Mouse (Mus musculus) testis, adult 2 months (tissue): ENCODE measurements around the gene Musk. TPM values are rescaled to one million over a fixed set of nuclear protein-coding genes. Genes with fewer than 3 reads are reported as not detected.
A peak's percentile ranks its signal among the peaks of the same experiment; 100 is the strongest.

ENCODE experiments used
- H3K27ac ChIP-seq: fragments of 200-500 bp; 2 replicates; pipeline ENCODE4 v1.5.1; 2012; ENCODE audit warnings: low read depth, low read length; ENCODE audit not compliant: control insufficient read depth, insufficient read depth
- H3K27me3 ChIP-seq: fragments of 200-500 bp; 2 replicates; pipeline ENCODE4 v1.6.1; 2012; ENCODE audit warnings: mild to moderate bottlenecking, low read length, moderate library complexity; ENCODE audit not compliant: control insufficient read depth, insufficient read depth
- H3K36me3 ChIP-seq: fragments of 200-500 bp; 2 replicates; pipeline ENCODE4 v1.6.1; 2012; ENCODE audit warnings: mild to moderate bottlenecking, low read length; ENCODE audit not compliant: control insufficient read depth, insufficient read depth
- H3K4me1 ChIP-seq: fragments of 200-500 bp; 2 replicates; pipeline ENCODE4 v1.6.1; 2012; ENCODE audit warnings: low read length; ENCODE audit not compliant: control insufficient read depth, insufficient read depth
- H3K4me3 ChIP-seq: fragments of 200-500 bp; 2 replicates; pipeline ENCODE4 v1.5.1; 2012; ENCODE audit warnings: low read depth, mild to moderate bottlenecking, low read length, moderate library complexity, mixed read lengths; ENCODE audit not compliant: control insufficient read depth
- CTCF ChIP-seq: fragments of 200-500 bp; IDR thresholded peaks from 2 replicates; pipeline ENCODE4 v1.5.1; 2012; ENCODE audit warnings: low read depth, mild to moderate bottlenecking, inconsistent platforms, low read length, moderate library complexity; ENCODE audit not compliant: control insufficient read depth, insufficient read depth, insufficient replicate concordance
- POLR2A ChIP-seq: fragments of 200-500 bp; IDR thresholded peaks from 2 replicates; pipeline ENCODE4 v1.6.1; 2012; ENCODE audit warnings: low read depth, mild to moderate bottlenecking, inconsistent platforms, low read length, moderate library complexity; ENCODE audit not compliant: control insufficient read depth
- polyA plus RNA-seq: library from polyadenylated mRNA; depleted of rRNA; stranded (reverse); fragments of >200 nt; gene quantifications from 2 replicates; pipeline ENCODE4 v1.2.3, GENCODE M21; 2012

Musk gene
- polyA plus RNA-seq, 1 experiment = 0.28 TPM

GRCm38 (mm10) chr4:58269961-58270360, 15.8 kb upstream of the Musk start:
- Histone ChIP-seq H3K27ac (no peak overlapping the region), H3K4me3 (no peak overlapping the region), H3K27me3 (no peaks in the 10 kb centered on the region), H3K4me1 (no peaks in the 10 kb centered on the region), H3K36me3 (no peaks in the 10 kb centered on the region)
- no peak for TF ChIP-seq POLR2A
- TF ChIP-seq CTCF = no peak

DNA sequence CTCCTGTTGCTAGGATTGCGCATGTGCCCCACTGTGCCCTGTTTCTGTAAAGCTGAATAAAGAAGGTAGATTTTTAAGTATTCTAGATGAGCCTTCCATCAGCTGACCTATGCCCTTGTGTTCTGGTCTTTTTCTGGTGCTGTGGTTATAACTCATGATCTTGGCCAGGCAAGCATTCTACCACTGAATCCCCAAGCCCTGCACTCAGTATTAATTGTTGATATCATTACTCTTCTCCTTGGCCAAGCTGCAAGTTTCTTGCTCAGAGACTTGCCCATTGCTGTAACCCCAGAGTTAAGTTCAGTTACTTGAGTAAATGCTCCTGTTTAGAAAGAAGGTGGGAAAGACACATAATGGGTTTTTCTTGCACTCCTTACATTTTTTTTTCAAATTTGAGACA, 14.8 kb upstream of the Musk start:
- no peak for TF ChIP-seq CTCF
- TF ChIP-seq POLR2A = no peak
- Histone ChIP-seq H3K4me1 (no peaks in the 10 kb centered on the region), H3K27ac (no peak overlapping the region), H3K36me3 (no peaks in the 10 kb centered on the region), H3K27me3 (no peaks in the 10 kb centered on the region), H3K4me3 (no peak overlapping the region)

GRCm38 (mm10) chr4:58271504-58272162, 14.1 kb upstream of the Musk start:
- H3K36me3 ChIP-seq = no peaks in the 10 kb centered on the region
- H3K4me1 ChIP-seq = no peaks in the 10 kb centered on the region
- TF ChIP-seq POLR2A (no peak), CTCF (no peak)
- no peaks in the 10 kb centered on the region for H3K27me3 ChIP-seq
- no peak overlapping the region for H3K27ac ChIP-seq
- no peak overlapping the region for H3K4me3 ChIP-seq

DNA sequence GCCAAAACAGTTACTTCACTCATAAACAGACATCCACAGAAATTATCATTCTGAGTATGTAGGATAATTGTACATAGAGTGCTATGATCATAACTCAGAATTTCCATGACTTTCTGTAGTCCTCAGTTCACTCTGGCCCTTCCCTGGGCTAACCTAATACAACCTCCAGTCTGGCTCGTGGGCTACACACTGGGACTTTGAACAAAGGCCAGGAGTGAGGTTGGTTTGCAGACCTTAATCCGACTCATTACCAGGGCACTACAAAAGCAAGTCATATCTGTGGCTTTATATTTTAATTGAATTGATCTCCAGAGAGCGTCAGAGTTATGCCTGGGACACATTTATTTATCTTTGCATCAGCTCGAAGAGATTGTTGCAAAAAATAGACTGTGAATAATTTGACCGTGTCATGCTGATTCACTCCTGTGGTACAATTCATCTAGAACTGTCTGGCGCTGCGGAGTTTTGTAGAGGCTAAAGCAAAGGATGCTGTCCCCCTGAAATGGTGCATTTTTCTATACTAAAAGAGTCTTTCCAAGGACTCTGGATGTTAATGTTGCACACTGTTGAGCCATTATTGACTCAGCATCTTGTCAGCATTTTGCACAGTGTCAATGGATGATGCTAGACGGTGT, 10.4 kb upstream of the Musk start:
- H3K36me3 ChIP-seq = no peaks in the 10 kb centered on the region
- H3K27me3 ChIP-seq = no peaks in the 10 kb centered on the region
- H3K4me3 ChIP-seq = no peak overlapping the region
- H3K4me1 ChIP-seq = no peaks in the 10 kb centered on the region
- H3K27ac ChIP-seq = no peak overlapping the region
- no peak for TF ChIP-seq CTCF
- TF ChIP-seq POLR2A = no peak

DNA sequence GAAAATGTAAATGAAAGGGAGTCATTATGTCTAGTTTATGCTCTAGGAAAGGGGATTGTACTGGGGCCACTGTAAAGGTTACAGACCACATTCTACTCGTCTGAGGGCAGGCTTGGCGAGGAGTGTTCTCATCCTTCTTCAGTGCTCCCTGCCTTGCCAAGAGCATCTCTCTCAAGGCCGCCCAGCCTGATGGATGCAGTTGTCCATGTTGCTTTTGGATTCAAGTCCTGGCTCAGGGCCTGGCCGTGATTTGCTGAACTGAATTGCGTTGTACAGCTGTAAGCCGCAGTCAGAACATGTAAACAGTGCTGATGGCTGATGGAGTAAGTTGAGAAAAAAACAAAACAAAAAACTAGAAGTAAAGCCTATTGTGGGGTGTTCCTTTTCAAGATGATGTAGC, 7.4 kb upstream of the Musk start:
- Histone ChIP-seq H3K27ac (no peak overlapping the region), H3K4me1 (no peaks in the 10 kb centered on the region), H3K27me3 (no peaks in the 10 kb centered on the region), H3K36me3 (no peaks in the 10 kb centered on the region), H3K4me3 (no peak overlapping the region)
- TF ChIP-seq POLR2A = no peak
- TF ChIP-seq CTCF = no peak

- no peaks in the 10 kb centered on the region for H3K4me1 ChIP-seq
- TF ChIP-seq CTCF (no peak), POLR2A (no peak)
- H3K27ac ChIP-seq = no peak overlapping the region
- no peaks in the 10 kb centered on the region for H3K36me3 ChIP-seq
- no peaks in the 10 kb centered on the region for H3K27me3 ChIP-seq
- H3K4me3 ChIP-seq = no peak overlapping the region
Measured at GRCm38 (mm10) chr4:58280121-58280520, 5.6 kb upstream of the Musk start.

DNA sequence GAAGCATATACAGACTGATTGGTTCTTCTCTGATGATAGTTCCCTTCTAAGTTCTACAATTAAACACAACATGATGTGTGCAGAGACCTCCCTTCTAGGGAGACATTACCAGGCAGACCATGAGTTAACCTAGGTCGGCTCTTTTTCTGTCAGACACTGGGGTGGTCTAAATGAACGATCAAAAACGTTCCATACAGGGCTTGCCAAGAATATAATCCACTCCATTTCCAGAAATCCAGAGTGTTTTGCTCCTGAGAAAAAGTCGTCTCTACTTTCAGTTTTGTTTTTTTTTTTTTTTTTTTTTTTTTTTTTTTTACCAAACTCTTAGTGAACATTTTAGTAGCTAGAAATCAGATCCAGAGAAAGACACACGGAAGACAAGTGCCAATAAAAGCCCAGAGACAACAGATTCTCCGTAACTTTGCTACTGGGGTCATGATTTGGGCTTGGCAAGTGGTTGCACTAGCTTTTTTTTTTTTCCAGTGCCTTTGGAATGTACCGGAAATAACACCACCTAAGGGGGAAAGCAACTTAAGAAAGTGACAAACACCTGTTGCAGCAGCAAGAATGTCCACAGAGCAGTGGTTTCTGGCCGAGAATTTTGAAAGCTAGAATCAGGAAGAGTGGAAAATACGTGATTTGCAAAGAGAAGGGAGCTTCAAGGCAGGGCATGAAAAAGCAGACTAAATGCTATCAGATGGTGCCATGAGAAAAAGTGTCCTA, 769 bp downstream of the Musk start:
- Histone ChIP-seq H3K27ac (peak overlapping the region; percentile 41), H3K36me3 (no peaks in the 10 kb centered on the region), H3K4me1 (no peaks in the 10 kb centered on the region), H3K27me3 (no peaks in the 10 kb centered on the region), H3K4me3 (no peak overlapping the region)
- TF ChIP-seq POLR2A (no peak), CTCF (no peak)
